Mouse (Mus musculus): ENCODE results near the gene Gm14406. TPM values are rescaled to one million over a fixed set of nuclear protein-coding genes. Genes with fewer than 3 reads are reported as not detected.

Gene Gm14406
- not detected for total RNA-seq (2023)

GRCm38 (mm10) chr2:177577998-177578397 lies at the start of gene Gm14406:
TSS of gene Gm14406 (minus strand) at chr2:177578210.

Other genes with a start within 250 kb of the Gm14406 start
- 1 to 10 TPM in 1 of 2 experiments, not detected in 1; 1.4 TPM for gene Gm14418, start 179.9 kb downstream of the Gm14406 start, total RNA-seq (2023)
- gene Zfp970, start 113.5 kb downstream of the Gm14406 start, total RNA-seq (2023) = 1 to 10 TPM; 2.0 to 2.1 TPM
- gene Gm14403, start 80.0 kb downstream of the Gm14406 start, total RNA-seq (2023) = 1 to 10 TPM; 3.6 to 4.2 TPM
- gene Gm14322, start 181.1 kb upstream of the Gm14406 start, total RNA-seq (2023) = 1 to 10 TPM; 2.0 to 3.0 TPM